Mouse (Mus musculus): ENCODE measurements at regions not wholly inside any gene's neighbourhood (a gene's known extent, or its start where the extent isn't known, plus 50 kb on each side); places are given as distances from the start of the nearest gene placed in this dataset.

DNA sequence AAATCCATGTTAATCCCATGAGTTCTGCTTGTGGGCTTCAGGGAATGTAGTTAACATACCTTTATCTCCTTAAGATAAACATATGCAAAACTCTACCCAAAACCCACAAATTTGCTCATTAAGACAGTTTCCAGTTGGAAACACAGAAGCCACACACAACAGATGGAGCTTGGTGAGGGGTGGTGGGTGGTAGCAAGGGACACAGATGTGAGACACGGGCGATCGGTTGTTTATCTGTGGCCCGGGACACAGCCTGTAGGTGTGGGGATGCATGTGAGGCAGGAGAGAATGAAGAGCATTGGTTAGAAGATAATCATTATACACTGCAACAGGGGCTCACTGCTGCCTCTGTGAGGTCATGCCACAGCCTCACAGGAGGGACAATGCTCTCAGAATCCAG is 666.1 kb upstream of the 3110018I06Rik start:
- no peak for TF ChIP-seq MAX (IDR thresholded peaks at IDR 0.05)
- no peak for TF ChIP-seq CTCF (IDR thresholded peaks at IDR 0.05; ENCODE audit: control insufficient read depth, insufficient read depth, insufficient read length)
- no peak for TF ChIP-seq MYOG (IDR thresholded peaks at IDR 0.05; ENCODE audit: control insufficient read depth, extremely low read depth, insufficient read length)
- no peak for TF ChIP-seq CEBPB (IDR thresholded peaks at IDR 0.05; ENCODE audit: low read depth)
- no peak for TF ChIP-seq USF1 (IDR thresholded peaks at IDR 0.05; ENCODE audit: low read depth)
- no peak for TF ChIP-seq FOSL1 (IDR thresholded peaks at IDR 0.05; ENCODE audit: insufficient read depth, low read length, poor library complexity, severe bottlenecking)
- no peak for TF ChIP-seq MYOD1 (IDR thresholded peaks at IDR 0.05; ENCODE audit: control insufficient read depth, insufficient read length, low read depth)
